Mouse (Mus musculus): ENCODE measurements at regions not wholly inside any gene's neighbourhood (a gene's known extent, or its start where the extent isn't known, plus 50 kb on each side); places are given as distances from the start of the nearest gene placed in this dataset.
"Not testable (repeated sequence)": the region's sequence is repeated elsewhere in the genome, so short reads cannot be mapped to it uniquely, and the experiment has no call there.

GRCm38 (mm10) chr12:115298041-115298440 is 749.5 kb upstream of the Zfp386 start:
- not testable (repeated sequence) for DNase-seq (ENCODE audit: low read depth)

- DNase-seq (ENCODE audit: low read depth), result no peak
These were observed 735.6 kb upstream of the Zfp386 start for GRCm38 (mm10) chr12:115311956-115312355.

- not testable (repeated sequence) for DNase-seq (ENCODE audit: low read depth)
These were observed 734.9 kb upstream of the Zfp386 start for GRCm38 (mm10) chr12:115312604-115313003.

- DNase-seq (ENCODE audit: low read depth), result not testable (repeated sequence)
These were observed 726.9 kb upstream of the Zfp386 start for GRCm38 (mm10) chr12:115320641-115321040.

- DNase-seq (ENCODE audit: low read depth), result no peak
These were observed 719.1 kb upstream of the Zfp386 start for GRCm38 (mm10) chr12:115328439-115328838.

GRCm38 (mm10) chr12:115334770-115335169 is 712.8 kb upstream of the Zfp386 start:
- not testable (repeated sequence) for DNase-seq (ENCODE audit: low read depth)

- DNase-seq (ENCODE audit: low read depth), result no peak
These were observed 710.9 kb upstream of the Zfp386 start for GRCm38 (mm10) chr12:115336594-115336993.

- not testable (repeated sequence) for DNase-seq (ENCODE audit: low read depth)
These were observed 701.4 kb upstream of the Zfp386 start for GRCm38 (mm10) chr12:115346112-115346511.

GRCm38 (mm10) chr12:115359050-115359449 is 688.5 kb upstream of the Zfp386 start:
- not testable (repeated sequence) for DNase-seq (ENCODE audit: low read depth)

GRCm38 (mm10) chr12:115365628-115366027 is 681.9 kb upstream of the Zfp386 start:
- DNase-seq (ENCODE audit: low read depth), result not testable (repeated sequence)

- not testable (repeated sequence) for DNase-seq (ENCODE audit: low read depth)
These were observed 675.7 kb upstream of the Zfp386 start for GRCm38 (mm10) chr12:115371784-115372183.

- not testable (repeated sequence) for DNase-seq (ENCODE audit: low read depth)
These were observed 674.5 kb upstream of the Zfp386 start for GRCm38 (mm10) chr12:115373056-115373455.

- peak; percentile 9 for DNase-seq (ENCODE audit: low read depth)
These were observed 661.0 kb upstream of the Zfp386 start for GRCm38 (mm10) chr12:115386479-115386878.

GRCm38 (mm10) chr12:115404116-115404515 is 643.4 kb upstream of the Zfp386 start:
- no peak for DNase-seq (ENCODE audit: low read depth)

- no peak for DNase-seq (ENCODE audit: low read depth)
These were observed 642.9 kb upstream of the Zfp386 start for GRCm38 (mm10) chr12:115404657-115405056.

GRCm38 (mm10) chr12:115446247-115446646 is 601.3 kb upstream of the Zfp386 start:
- DNase-seq (ENCODE audit: low read depth), result not testable (repeated sequence)

- peak; percentile 5 for DNase-seq (ENCODE audit: low read depth)
These were observed 594.9 kb upstream of the Zfp386 start for GRCm38 (mm10) chr12:115452626-115453025.

GRCm38 (mm10) chr12:115464777-115465176 is 582.7 kb upstream of the Zfp386 start:
- not testable (repeated sequence) for DNase-seq (ENCODE audit: low read depth)

GRCm38 (mm10) chr12:115468015-115468414 is 579.5 kb upstream of the Zfp386 start:
- DNase-seq (ENCODE audit: low read depth), result not testable (repeated sequence)

GRCm38 (mm10) chr12:115468569-115468968 is 579.0 kb upstream of the Zfp386 start:
- not testable (repeated sequence) for DNase-seq (ENCODE audit: low read depth)

GRCm38 (mm10) chr12:115498865-115499264 is 548.7 kb upstream of the Zfp386 start:
- peak; percentile 19 for DNase-seq (ENCODE audit: low read depth)

- not testable (repeated sequence) for DNase-seq (ENCODE audit: low read depth)
These were observed 540.2 kb upstream of the Zfp386 start for GRCm38 (mm10) chr12:115507285-115507684.

GRCm38 (mm10) chr12:115508615-115509342 is 538.7 kb upstream of the Zfp386 start:
- not testable (repeated sequence) for DNase-seq (ENCODE audit: low read depth)

Data from c-Kit-positive CD71-negative TER-119-negative erythroid progenitor cells, embryonic 14.5 days (primary cell).